Mouse (Mus musculus) ovary, adult 18-20 months (tissue): ENCODE data around the gene Rnf181.

Source experiments
- DNase-seq: peaks from one replicate; pipeline ENCODE4 v3.0.0; 2022; ENCODE audit warnings: low spot score, mixed read lengths

Rnf181 gene

DNA sequence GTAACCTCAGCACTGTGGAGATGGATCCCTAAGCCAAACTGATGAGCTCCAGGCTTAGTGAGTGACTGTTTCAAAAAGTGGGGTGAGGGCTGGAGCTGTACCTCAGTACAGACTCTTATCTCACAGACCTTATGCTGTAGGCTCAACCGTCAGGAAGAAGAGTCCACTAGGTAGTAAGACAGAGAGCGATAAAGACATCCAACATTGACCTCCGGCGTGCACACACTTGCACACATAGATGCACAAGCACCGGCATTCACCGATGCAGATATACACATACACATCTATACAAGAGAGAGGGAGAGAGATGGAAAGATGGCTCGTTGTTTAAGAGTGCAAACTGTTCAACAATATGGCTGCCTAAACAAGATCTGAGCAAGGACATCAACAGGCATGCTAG lies 17.2 kb upstream of the Rnf181 start:
- DNase-seq, result no peak

DNA sequence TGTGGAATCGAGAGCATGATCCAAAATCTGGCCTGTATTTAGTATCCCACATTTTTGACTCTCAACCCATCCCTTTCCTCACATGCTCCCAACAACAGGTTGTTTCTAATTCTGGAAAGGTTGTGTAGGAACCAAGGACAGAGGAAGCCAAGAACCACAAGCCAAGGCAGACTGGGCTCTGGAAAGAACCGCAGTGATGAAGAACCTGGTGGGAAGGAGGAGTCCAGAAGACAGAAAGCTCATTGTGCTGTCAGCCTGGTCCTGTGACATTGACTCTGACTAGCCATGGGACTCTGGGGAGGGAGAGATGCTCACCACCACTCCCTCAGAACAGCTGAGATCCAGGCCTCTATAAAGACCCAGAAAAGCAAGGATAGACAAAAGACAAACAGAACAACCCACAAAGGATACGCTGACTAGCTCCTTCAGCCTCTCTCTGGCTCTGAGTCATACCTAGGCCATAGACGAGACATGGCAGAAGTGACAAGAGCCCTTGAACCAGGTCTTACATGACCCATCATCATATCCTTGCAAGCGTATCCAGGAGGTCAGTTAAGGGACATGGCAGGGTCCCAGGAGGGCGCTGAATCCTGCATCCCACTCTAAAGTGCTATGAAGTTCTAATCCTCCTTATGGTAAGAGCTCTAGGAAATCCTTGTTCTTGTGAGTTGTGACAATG lies 16.5 kb upstream of the Rnf181 start:
- no peak for DNase-seq

DNA sequence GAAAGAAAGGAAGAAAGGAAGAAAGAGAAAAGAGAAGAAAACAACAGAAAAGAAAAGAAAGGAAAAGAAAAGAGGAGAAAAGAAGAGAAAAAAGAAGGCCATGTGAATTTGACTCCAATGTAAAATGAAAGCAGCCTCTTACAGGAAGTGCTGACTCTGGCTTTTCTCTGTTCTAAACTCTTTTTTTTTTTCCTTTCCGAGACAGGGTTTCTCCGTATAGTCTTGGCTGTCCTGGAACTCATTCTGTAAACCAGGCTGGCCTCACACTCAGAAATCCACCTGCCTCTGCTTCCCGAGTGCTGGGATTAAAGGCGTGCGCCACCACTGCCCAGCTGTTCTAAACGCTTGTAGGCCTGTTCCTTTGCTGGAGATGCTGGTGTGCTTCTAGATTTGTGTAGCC lies 15.7 kb upstream of the Rnf181 start:
- no peak for DNase-seq

DNA sequence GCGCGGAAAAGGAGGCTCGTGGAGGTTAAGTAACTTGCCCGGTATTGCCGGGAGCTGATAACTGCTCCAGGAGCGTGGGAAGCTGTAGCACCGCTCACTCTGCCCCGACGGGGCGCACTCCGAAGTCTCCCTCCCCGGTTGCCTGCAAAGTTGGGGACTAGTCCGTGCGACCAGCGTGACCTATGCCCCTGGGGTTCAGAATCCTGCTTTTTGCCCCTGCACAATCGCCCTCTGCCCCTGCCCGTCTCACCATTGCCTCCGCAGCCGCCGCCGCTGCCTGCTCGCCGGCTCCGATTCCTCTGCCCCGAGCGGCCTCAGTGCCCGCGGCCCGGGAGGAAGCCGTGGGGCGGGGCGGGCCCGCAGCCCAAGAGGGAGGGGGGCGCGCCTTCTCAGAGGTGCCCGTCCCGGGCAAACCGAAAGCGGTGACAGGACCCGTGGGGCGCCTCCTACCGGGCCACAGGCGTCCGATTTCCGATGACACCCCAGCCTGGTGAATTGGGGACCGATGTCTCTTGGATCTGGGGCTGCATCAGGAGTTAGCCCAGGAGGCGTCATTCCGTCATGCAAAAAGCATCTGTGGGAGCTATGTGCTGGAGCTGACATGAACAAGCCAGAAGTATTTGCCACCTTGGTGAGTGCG lies 13.5 kb upstream of the Rnf181 start, which contains the start of gene Vamp5:
TSS of gene Vamp5 (minus strand) at position 338 of the 640 bp plus-strand sequence.
- peak; percentile 72 for DNase-seq

DNA sequence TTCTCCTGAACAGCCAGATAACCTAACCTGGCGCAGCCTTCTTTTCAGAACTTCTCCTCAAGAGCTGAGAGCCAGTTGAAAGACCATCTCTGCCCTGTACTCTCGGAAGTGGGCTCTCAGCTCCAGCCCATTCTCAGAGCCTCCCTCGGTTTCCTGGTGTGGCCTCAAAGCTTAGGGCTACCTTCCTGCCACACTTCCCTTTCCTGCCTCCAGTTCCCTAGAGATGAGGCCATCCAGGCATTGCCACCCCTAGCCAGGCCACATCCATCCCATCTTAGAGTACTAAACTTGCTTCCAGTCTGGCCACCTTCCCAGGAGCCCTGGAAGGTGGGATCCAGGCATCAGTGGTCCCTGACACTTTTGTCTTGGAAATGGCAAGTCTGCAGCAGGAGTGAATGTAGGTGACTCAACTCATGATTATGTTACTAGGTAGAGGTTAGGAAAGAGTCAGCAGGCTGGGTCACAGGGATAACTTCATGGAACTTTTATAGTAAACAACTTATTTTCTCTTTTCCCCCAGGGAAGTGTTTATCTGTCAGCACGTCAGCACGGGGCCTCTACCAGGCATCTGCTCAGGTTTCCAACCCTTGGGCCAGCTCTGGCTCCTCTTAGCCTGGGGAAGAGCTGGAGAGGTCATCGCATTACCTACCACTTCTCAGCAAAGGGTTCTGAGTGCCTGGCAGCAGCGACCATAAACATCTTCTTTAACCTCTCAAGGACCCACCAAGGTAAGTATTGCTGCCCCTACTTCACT lies 12.8 kb upstream of the Rnf181 start:
- no peak for DNase-seq

DNA sequence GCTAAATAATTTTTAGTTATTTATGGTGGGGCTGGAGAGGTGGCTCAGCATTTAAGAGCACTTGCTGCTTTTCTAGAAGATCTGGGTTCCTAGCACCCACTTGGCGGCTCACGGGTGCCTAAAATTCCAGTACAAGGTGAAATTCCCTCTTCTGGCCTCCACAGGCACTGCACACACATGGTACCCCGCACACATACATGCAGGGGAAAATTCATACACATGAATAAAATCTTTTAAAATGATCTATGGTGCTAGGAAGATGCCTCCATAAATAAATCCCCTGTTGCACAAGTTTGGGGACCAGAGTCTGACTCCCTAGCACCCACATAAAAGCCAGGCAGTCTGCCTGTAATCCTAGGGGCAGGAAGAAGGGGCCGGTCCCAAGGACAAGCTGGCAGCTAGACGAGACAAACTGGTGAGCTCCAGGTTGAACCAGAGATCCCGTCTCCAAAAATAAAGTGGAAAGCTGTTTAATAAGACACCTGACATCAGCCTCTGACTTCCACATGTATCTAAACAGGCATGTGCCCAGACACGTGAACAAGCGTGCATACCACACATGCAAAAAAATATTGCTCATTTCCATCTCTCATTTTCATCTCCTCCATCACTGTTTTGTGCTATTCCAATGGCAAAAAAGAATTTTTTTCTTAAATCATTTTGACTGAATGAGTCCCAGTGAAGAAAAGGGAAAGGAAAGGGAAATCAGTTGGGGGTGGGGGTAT lies 11.9 kb upstream of the Rnf181 start:
- DNase-seq, result no peak

DNA sequence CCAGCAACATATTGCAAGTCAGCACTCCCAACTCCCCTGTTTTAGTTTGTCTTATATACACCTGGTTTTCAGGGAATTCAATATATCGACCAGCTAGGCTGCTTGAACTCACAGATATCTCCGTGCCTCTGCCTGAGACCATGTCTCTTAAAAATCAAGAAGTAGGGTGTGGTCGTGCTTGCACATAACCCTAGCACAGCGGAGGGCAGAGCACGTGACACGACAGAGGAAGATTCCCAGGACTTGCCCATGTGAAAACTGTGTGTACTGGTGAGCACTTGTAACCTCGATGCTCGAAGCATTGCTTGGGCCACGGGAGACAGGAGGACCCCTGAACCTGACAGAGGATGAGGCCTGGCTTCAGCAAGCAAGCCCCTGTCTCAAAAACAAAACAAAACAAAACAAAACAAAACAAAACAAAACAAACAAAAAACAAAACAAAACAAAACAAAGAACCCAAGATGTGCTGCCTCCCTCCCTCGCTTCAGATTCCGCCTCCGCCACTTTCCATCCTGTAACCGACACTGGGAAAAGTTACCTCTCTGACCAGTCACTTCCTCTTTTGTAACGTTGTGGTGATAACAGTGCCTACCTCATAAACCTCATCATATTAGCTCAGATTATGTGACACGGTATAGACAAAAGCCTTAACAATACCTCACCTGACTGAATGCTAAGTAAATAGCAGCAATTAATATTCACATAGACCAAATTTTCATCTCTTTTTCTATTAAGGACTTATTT lies 8.2 kb upstream of the Rnf181 start:
- DNase-seq, result no peak

DNA sequence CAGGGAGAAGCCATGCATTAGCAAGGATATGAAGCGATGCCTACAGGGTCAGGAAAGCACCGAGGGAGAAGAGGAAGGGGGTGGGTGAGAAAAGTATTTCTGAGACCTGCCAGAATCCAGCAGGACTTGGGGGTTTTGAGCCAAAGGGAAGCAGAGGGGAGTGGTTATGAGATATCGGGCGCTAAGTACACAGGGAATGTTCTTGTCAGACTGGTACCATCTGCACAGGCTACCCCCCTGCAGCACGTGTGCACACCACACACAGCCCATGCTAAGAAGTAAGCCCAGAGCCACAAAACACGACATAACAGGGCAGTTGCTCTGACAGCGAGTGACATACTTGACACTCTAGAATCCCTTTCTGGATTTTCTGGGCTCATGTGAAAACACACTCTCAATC lies 7.5 kb upstream of the Rnf181 start:
- DNase-seq, result no peak

DNA sequence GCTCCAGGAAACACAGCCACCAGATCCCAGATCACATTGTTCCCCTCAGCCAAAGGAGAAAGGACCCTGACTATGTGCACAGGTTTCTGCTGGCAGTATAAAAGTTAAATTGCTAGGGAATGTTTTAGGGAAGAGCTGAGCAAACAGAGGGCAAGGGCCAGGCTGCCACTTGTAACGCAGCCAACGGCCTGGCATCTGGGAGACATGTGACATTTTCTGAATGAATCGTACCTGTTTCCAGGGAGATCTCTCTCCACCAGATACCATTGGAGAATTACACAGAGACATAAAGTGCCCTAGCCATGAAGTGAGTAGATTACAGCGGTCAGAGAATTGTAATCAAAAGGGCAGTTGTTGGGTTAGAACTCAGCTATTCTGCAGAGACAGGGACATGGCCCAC lies 6.4 kb upstream of the Rnf181 start:
- DNase-seq, result no peak

DNA sequence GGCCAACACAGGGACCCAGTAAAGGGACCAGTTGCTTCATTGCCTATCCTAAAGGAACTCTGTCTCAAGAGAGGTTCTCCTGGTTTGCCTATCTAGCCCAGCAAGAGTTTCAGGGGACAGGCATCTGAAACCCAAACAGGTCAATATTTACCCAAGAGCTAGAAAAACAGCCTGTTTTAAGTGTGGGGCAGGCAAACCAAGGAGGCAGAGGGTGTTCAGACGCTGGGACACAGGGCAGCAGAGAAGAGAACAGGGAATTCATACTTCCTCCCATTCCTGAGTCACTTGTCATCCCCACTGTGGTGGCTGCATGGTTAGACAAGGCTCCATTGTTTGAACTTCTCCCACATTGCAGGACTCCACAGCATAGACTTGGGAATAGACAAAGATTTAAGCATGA lies 4.8 kb upstream of the Rnf181 start:
- DNase-seq, result no peak

DNA sequence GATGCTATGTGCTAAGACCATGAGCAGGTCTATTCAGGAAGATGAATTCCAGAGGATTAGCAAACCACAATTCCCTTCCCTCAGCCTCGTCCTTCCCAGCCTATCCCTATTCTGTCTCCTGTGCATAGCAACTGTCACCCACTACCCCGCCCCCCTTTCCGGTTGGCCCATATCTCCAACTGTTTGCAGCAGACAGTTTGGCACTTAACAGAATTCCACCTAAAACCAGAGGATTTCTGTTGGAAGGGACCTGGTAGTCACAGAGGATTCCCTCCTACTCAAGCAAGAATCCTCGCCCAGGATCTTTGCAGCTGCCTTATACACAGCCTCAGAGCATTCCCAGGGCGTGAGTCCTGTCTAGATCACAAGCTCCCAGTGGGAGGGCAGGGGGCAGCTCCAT lies 4.4 kb upstream of the Rnf181 start:
- DNase-seq, result no peak

DNA sequence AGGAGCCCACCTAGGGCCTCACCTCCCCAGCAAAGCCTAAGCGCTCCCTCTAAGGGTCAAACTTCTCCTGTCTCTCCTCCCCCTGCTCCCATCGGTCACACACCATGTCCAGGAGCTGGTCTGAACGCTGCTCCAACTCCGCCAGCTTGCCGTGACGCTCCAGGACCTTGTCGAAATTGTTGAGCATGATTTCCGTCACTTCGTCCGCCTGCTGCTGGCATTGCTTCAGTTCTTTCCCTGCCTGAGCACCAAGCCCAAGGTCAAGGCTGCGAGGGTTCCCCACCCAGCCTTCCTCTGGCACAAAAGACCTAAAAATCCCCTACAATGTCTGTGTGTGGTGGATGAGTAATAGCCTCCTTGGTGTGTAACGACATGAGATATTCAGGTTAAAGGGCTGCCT lies 3.3 kb upstream of the Rnf181 start:
- peak; percentile 70 for DNase-seq

DNA sequence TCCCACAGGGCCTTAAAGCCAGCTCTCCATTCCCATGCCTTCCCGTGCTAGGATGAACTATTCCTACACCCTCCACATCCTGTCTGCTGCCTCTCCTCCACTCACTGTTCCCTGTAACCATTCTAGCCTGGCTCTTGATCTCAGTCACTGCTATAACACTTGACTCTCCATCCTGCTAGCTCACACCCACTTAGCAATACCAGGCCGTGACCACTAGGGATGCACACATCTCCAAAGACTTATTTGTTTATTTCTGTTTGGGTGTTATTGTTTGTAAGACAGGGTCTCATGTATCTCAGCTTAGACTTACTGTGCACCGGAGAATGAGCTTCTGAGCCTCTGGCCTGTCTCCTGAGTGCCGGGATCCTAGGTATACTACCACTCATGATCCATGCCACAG lies 2.8 kb upstream of the Rnf181 start:
- no peak for DNase-seq

DNA sequence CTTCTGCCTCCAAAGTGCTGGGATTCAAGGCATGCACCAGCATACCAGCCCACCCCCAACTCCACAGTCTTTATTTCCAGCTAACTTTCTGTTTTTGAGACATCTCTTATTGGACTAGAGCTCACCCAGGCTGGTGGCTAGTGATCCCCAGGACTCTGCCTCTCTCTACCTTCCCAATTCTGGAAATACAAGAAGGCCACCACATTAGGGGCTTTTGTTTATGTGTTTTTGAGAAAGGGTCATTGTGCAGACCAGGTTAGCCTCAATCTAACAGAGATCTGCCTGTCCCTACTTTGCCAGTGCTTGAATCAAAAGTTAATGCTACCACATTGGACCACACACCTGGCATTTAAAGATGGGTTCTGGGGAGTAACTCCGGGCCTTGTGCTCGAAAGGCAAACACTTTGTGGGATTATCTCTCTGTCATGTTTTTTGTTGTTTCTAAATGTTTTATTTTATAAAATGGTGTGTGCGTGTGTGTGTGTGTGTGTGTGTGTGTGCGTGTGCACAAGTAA lies 761 bp upstream of the Rnf181 start:
- no peak for DNase-seq

DNA sequence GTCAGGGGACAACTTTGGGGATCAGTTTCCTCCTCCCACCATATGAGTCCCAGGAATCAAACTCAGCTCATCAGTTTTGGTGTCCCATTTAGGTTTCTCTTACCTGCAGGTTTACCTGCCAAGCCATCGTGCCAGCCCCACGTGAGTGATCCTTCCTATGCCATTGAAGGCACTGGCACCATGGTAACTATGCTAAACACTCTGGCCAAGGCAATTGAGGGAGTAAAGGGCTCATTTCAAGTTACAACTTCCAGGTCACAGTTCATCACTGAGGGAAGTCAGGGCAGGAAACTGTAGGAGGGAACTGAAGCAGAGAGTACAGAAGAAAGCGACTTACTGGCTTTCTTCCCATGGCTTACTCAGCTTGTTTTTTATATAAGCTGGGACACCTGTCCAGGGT lies 452 bp downstream of the Rnf181 start:
- no peak for DNase-seq

DNA sequence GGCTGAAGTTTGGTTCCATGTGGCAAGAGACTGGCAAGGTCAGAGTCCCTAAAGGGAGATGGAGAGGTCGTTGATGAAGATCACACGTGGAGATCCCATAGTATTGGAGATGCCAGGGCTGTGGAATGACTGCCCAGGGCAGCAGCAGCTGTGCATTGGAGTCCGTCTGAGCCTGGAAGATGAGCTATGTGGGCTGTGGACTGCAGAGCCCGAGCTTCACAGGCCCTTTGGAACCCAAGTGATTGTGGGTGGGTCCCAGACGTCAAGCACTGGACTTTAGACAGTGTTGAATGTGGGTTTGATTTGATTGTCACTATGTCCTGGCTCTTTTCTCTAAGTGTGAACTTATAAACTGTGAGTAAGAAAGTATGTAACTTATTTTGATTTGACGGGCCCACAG lies 1.8 kb downstream of the Rnf181 start:
- no peak for DNase-seq

DNA sequence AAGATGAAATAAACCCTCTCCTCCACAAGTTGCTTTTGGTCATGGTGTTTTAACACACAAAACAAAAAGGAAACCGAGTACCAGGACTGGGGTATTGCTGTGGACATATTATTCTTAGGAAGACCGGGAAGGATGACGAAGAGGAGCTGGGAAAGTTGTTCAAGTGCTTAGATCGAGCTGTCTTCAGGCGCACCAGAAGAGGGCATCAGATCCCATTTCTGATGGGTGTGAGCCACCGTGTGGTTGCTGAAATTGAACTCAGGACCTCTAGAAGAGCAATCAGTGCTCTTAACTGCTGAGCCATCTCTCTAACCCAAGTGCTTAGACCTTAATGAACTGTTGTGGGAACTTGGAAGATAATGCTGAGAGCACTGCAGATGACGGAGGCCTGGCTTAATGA lies 2.7 kb downstream of the Rnf181 start:
- DNase-seq, result no peak

DNA sequence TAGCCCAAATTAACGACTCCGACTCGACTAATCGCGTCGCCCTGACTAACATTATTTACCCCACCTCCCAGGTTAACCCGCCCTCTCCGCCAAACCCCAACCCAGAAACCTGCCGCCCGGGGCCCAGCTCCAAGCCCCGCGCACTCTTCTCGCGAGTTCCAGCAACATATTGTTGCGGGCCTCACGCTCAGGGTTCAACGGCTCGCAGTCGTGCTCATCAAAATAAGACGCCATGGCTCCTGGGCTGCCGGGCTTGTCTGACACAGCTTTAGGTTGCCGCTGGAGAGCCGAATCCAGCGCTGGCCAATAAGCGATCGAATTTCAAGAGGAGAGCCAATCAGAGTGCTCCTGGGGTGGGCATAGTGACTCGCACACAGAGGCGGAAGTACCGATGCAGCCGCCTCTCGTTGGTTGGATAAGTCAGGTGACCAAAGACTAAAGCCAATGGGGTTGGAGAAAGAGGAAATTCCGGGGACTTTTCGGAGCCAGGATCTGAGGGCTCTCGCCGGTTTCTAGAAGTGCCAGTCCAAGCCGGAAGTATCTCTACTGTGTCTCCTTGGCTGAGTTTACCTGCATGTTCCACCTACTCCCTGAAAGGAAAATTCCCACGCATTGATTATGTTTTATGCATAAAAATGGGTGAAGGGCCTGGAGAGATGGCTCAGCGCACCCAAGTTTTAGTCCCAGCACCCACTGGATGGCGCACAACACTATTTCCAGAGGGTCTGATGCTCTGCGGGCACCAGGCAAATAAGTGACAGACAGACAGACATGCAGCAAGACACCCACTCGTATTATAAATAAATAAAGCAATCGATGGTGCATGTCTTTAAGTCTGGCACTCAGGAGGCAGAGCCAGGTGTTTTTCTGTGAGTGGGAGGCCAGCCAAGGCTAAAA lies 4.4 kb downstream of the Rnf181 start:
- DNase-seq, result peak; percentile 96

DNA sequence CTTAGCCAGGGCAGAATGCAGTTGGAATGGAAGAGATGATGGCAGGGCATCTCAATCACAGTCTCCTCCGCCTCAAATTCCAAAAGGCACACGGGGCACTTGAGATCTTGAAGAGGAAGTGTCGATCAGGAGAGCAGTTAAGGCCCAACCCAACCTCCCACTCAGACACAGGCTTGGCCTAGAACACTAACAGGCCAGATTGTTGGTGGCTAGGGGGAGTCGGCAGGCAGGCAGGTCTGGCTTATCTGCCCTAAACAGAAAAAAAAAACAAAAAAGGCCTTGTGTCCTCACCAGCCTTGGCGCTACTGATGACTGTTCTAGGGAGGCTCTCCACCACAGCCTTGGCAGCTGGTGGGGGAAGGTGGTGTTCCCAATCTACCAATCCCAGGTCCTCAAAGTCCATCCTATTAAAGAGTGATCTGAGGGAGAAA lies 5.6 kb downstream of the Rnf181 start:
- peak; percentile 68 for DNase-seq

DNA sequence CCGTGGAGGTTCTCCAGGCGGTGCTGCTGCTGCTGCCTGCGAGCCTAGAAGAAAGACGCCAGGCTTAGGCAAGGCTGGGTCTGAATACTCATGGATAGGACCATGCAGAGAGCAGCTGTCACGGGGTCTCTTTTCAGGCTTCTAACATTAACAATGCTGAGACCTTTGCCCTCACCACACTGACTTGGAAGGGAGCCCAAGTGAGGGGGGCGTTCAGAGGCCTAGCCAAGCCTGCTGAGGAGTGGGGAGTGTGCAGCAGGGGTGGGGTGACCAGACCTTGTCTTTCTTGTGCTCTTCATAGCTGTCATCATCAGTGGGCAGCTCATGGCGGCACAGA lies 6.2 kb downstream of the Rnf181 start:
- no peak for DNase-seq
